Mouse (Mus musculus): Measurements from ENCODE around the gene Sntn.

GRCm38 (mm10) chr14:13670576-13670975 lies at the start of gene Sntn:
- TF ChIP-seq TCF3 (IDR thresholded peaks at IDR 0.05; ENCODE audit: insufficient read length, low read depth) = no peak
- no peak for TF ChIP-seq E2F4 (IDR thresholded peaks at IDR 0.05; ENCODE audit: insufficient read depth)
- no peak for TF ChIP-seq POLR2A (IDR thresholded peaks at IDR 0.05; ENCODE audit: insufficient read length, low read depth)
- TF ChIP-seq POLR2AphosphoS2 (IDR thresholded peaks at IDR 0.05; ENCODE audit: insufficient read length, low read depth) = no peak
- TF ChIP-seq TCF12 (IDR thresholded peaks at IDR 0.05; ENCODE audit: insufficient read depth, poor library complexity, severe bottlenecking) = no peak
- no peak for TF ChIP-seq USF1 (IDR thresholded peaks at IDR 0.05; ENCODE audit: low read depth)
